Mouse (Mus musculus) heart, postnatal 36 days (tissue): ENCODE results near the gene Ndp. TPM values are rescaled to one million over a fixed set of nuclear protein-coding genes. Genes with fewer than 3 reads are reported as not detected.

ENCODE experiments used
- DNase-seq, 2 experiments: peaks; one replicate each; pipeline ENCODE4 v3.0.0; 2021 to 2022
- intact Hi-C: fragments of 180-260 bp; cut with DNase I; formaldehyde crosslinking; loops from one replicate; pipeline ENCODE4 v1.15.1; 2025
- total RNA-seq, 2 experiments: library from RNA; stranded (reverse); gene quantifications; 2 replicates each; pipeline ENCODE4 v1.2.3; 2021

Gene Ndp
- not detected for total RNA-seq

DNA sequence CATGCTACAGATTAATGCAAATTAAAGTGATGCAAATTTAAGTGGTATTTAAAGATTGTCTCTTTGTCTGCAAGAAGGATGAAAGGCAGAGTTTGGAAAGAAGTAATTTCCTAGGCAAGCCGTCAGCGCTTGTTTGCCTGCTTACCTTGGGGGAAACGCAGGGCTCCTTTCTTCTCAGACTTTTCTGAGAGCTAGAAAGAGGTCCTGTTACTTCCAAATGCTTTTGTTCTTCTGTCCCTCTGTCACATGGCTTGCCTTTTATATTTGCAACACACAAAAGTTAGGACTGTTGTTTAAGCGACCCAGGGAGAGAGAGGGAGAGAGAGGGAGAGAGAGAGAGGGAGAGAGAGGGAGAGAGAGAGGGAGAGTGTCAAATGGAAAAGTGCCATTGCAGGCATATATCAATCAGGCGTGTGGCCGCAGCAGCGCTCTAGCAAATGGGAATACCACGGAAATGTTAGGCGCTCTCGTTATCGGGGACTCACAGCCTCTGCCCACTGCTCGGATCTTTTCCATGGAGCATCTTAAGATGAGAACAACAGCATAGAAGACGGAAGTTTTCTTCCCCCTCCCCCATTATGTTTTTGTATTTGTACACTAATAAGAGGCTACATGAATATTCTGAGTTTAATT lies at the start of gene Ndp:
Ndp (minus strand) TSS at position 534 of the 633 bp plus-strand sequence.
- intact Hi-C loops = loop anchor here (1.0 kb wide), 1 partner anchor 34 kb away; no protein-coding TSS in a partner anchor
- no peak for DNase-seq

GRCm38 (mm10) chrX:16954767-16955166 lies 43.2 kb upstream of the Ndp start:
- intact Hi-C loops = no loop called here
- no peak for DNase-seq

- DNase-seq = no peak
- intact Hi-C loops = no loop called here
These were observed 6.4 kb upstream of the Ndp start for GRCm38 (mm10) chrX:16918006-16918405.

DNA sequence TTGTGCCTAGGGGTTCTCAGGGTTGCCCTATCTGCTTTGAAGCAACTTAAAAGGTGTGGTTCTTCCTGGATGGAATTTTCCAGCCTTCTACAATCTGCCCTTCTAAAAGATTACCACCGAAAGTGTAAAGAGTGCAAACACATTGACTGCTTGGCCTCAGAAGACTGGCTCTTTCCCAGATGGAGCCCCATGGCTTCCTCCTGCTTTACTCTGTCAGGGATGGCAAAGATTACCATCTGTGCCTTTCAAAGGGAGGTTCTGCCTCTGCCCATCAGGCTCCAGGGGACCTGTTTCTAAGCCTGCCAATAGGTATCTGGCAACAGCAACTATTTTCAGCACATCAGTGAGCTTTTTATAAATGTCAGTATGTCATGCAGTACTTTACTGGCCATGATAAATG lies 1.5 kb upstream of the Ndp start:
- intact Hi-C loops = no loop called here
- no peak for DNase-seq

- no peak for DNase-seq
- intact Hi-C loops = loop anchor here (1.0 kb wide), 1 partner anchor 33 kb away; no protein-coding TSS in a partner anchor
These were observed 337 bp upstream of the Ndp start for GRCm38 (mm10) chrX:16911911-16912310.

- DNase-seq = no peak
- intact Hi-C loops = loop anchor here (1.0 kb wide), 1 partner anchor 35 kb away; no protein-coding TSS in a partner anchor
These were observed 1.1 kb downstream of the Ndp start for GRCm38 (mm10) chrX:16910211-16911095.

- intact Hi-C loops = no loop called here
- DNase-seq = no peak
These were observed 2.9 kb downstream of the Ndp start for GRCm38 (mm10) chrX:16908652-16909051.

DNA sequence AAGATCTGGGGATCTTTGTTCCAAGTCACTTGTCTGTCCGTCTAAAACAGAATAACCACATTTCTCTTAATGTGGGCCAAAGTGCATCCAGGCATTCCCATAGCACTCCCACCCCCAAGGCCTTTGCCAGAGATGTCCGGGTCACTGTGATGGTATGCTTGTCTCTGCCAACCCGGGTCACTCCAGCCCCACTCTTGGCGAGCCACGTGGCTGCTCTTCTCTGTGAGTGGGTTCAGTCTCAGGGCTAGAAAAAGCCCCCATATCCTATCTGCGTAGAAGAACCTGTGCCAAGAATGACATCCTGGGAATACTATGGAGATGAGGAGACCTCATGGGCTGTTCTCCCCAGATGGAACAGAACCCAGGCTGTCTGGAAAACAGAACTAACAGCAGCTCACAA lies 4.0 kb downstream of the Ndp start:
- intact Hi-C loops = no loop called here
- no peak for DNase-seq

- no peak for DNase-seq
- intact Hi-C loops = loop anchor here (5.0 to 10.0 kb wide), 2 partner anchors 323 to 1550 kb away; no protein-coding TSS in a partner anchor
These were observed 17.0 kb downstream of the Ndp start for GRCm38 (mm10) chrX:16894377-16895175.

DNA sequence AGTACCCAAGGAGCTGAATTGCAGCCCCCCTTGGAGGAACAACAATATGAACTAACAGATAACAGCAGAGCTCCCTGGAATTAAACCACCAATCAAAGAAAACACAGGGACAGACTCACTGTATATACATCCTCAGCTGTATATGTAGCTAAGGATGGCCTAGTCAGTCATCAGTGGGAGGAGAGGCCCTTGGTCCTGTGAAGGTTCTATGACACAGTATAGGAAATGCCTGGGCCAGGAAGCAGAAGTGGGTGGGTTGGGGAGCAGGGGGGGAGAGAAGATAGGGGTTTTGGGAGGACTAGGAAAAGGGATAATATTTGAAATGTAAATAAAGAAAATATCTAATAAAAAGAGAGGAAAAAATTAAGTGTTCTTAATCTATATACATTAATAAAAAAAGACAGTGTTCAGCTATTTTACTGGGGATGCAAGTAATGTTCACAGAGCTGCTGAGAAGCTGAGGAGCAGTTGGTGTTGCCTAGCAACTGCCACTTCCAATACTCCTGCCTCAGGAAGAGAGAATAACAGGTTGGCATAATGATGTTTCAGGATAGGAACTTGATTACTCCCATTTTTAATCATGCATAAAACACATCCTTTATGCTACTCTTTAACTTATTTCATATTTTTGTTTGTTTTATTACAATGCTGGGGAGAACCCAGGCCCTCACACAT lies 43.8 kb downstream of the Ndp start:
- no peak for DNase-seq
- intact Hi-C loops = no loop called here

DNA sequence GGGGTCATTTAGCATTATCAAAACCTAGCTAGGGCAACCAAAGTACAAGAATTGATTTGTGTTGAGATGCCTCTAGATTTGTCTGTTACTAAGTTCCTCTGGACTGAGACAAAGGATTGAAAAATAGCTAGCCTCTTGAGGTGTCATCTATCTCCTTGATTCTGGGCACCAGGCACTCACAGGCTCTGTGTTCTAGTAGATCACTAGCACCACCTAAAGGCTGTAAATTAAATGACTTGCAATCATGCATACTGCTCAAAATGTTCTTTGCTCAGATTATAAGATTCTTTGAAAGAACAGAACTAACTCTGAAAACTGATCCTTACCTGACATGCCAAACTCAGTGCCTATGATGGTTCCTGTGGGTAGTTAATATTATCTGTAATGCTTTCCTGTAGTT lies 51.3 kb downstream of the Ndp start:
- no peak for DNase-seq
- intact Hi-C loops = loop anchor here (1.0 to 2.0 kb wide), 2 partner anchors 95 to 410 kb away; no protein-coding TSS in a partner anchor

- intact Hi-C loops = no loop called here
- DNase-seq = no peak
These were observed 65.5 kb downstream of the Ndp start for GRCm38 (mm10) chrX:16846034-16846433.

DNA sequence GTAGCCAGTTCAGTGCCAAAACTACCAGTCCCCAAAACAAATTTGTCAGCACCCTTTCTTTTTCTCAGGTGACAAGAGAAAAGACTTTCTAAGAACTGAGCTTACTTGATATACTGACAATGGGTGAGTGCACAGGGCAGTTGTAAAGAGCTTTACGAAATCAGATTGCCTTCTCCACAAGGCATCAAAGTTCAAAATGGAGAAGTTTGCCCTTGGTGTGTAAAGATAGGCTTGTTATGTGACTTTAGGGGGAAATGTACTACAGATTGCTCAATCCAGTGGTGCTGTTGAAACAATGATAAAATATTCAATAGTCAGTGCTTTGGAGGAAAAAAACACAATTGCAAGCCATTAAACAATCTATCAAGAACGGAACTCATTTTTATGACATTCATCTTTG lies 70.1 kb downstream of the Ndp start:
- intact Hi-C loops = no loop called here

GRCm38 (mm10) chrX:16837293-16837692 lies 74.3 kb downstream of the Ndp start:
- intact Hi-C loops = no loop called here
- no peak for DNase-seq

More for the DNA sequence above, 70.1 kb downstream of the Ndp start:
- no peak for DNase-seq

DNA sequence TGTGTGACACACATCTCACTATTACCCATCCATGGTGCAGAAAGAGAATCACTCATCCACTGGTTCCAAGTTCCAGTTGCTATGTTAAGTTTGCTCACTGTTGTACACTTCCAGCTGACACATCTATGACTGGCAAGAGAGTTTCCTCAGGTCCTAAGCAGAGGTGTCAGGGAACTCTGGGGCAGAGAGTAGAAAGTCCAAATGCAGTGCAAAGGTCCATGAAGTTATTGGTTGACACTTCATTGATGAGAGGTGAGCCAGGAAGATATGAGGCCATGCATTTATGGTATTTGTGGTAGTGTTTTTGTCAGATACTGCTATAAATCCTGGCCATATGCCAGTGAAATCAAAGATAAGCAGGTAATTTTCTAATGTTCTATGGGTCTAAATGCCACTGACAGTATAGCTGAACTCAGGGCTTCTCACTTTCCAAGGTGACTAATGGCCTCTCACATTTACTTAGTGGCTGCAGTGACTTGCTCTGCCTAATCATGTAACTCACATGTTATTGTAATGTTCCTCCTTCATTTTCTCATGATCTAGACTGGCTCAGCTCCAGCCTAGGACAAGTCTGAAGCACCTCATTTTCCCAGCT lies 75.0 kb downstream of the Ndp start:
- intact Hi-C loops = no loop called here

More for the DNA sequence above, 75.0 kb downstream of the Ndp start:
- no peak for DNase-seq

Other genes with a start within 250 kb of the Ndp start
- gene Maob, start 94.4 kb downstream of the Ndp start, total RNA-seq = 10 to 100 TPM; 28.1 to 39.0 TPM